Mouse (Mus musculus) stomach, embryonic 16.5 days (tissue): ENCODE results near the gene Csf3. TPM values are rescaled to one million over a fixed set of nuclear protein-coding genes. Genes with fewer than 3 reads are reported as not detected.
"Not testable (repeated sequence)": the region's sequence is repeated elsewhere in the genome, so short reads cannot be mapped to it uniquely, and the experiment has no call there.

Experiments used
- ATAC-seq: fragments of 200-750 bp; cut with Nextera tagmentation; 2 replicates; pipeline ENCODE4 v1.8.0; 2017; ENCODE audit warnings: moderate number of reproducible peaks, moderate TSS enrichment; ENCODE audit not compliant: insufficient read depth, low FRiP score
- H3K27ac ChIP-seq: fragments of 300-500 bp; sonication (generic); 2 replicates; pipeline ENCODE4 v1.5.1; 2014; ENCODE audit warnings: low read length
- H3K27me3 ChIP-seq: fragments of 300-500 bp; sonication (generic); 2 replicates; pipeline ENCODE4 v1.6.1; 2014; ENCODE audit warnings: low read length, control low read depth, mixed read lengths; ENCODE audit not compliant: control insufficient read depth, insufficient read depth
- H3K36me3 ChIP-seq: fragments of 300-500 bp; sonication (generic); 2 replicates; pipeline ENCODE4 v1.6.1; 2014; ENCODE audit warnings: low read length; ENCODE audit not compliant: control insufficient read depth, insufficient read depth
- H3K4me1 ChIP-seq: fragments of 300-500 bp; sonication (generic); 2 replicates; pipeline ENCODE4 v1.6.1; 2014; ENCODE audit warnings: low read length, control low read depth, mixed read lengths; ENCODE audit not compliant: control insufficient read depth, insufficient read depth
- H3K4me2 ChIP-seq: fragments of 300-500 bp; sonication (generic); 2 replicates; pipeline ENCODE4 v1.6.1; 2014; ENCODE audit warnings: low read depth, low read length, mixed read lengths
- H3K4me3 ChIP-seq: fragments of 300-500 bp; sonication (generic); replicated peaks from 2 replicates; pipeline ENCODE4 v1.5.1; 2014; ENCODE audit warnings: mild to moderate bottlenecking, low read length
- H3K9ac ChIP-seq: fragments of 300-500 bp; sonication (generic); 2 replicates; pipeline ENCODE4 v1.6.1; 2014; ENCODE audit warnings: low read length
- H3K9me3 ChIP-seq: fragments of 300-500 bp; sonication (generic); replicated peaks from 2 replicates; pipeline ENCODE4 v1.6.1; 2016; ENCODE audit warnings: low read length, control low read depth; ENCODE audit not compliant: control insufficient read depth
- WGBS: fragments of 180-500 bp; shearing (Covaris S2); extraction: QIAGEN DNeasy Blood & Tissue Kit; methylation state at CpG from one replicate; pipeline ENCODE4 v1.1.7; 2014; 5-methylcytosine and 5-hydroxymethylcytosine counted together
- polyA plus RNA-seq: library from polyadenylated mRNA; unstranded; fragments of >200 nt; fragmentation: Nextera tagmentation; extraction: Ambion mirVana; gene quantifications from 2 replicates; pipeline ENCODE4 v1.2.1, GENCODE M21; 2015

Gene Csf3
- polyA plus RNA-seq, 1 experiment from 2014 or later = not detected

- H3K9ac ChIP-seq = no peak overlapping the region
- no peaks in the 10 kb centered on the region for H3K9me3 ChIP-seq
- ATAC-seq = no peak
- 27% methylated on average over 7 of the region's 7 CpGs for WGBS
- no peak overlapping the region for H3K4me3 ChIP-seq
- H3K27ac ChIP-seq = no peak overlapping the region
- no peaks in the 10 kb centered on the region for H3K4me1 ChIP-seq
- H3K4me2 ChIP-seq = no peak overlapping the region
- no peaks in the 10 kb centered on the region for H3K27me3 ChIP-seq
- H3K36me3 ChIP-seq = no peaks in the 10 kb centered on the region
These were observed 25.2 kb upstream of the Csf3 start for GRCm38 (mm10) chr11:98675829-98676363.

GRCm38 (mm10) chr11:98680023-98680422 is 21.0 kb upstream of the Csf3 start:
- no peak overlapping the region for H3K27ac ChIP-seq
- no peaks in the 10 kb centered on the region for H3K27me3 ChIP-seq
- H3K4me2 ChIP-seq = no peak overlapping the region

DNA sequence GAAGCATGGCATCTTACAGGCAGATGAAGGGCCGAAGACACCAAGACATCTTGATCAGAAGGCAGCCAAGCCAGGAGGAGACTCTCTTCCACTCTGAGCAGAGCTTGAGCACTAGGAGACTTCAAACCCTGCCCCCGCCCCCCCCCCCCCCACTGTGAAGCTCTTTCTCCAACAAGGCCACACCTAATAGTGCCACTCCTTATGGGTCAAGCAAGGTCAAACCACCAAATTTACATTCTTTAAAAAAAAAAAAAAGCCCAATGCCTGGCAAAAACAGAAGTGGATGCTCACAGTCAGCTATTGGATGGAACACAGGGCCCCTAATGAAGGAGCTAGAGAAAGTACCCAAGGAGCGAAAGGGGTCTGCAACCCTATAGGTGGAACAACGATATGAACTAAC is 20.5 kb upstream of the Csf3 start:
- peaks cover 12% of the 10 kb centered on the region for H3K4me1 ChIP-seq
- not testable (repeated sequence) for H3K9ac ChIP-seq, H3K36me3 ChIP-seq, H3K4me3 ChIP-seq, H3K9me3 ChIP-seq, H3K27ac ChIP-seq, ATAC-seq, H3K4me2 ChIP-seq, H3K27me3 ChIP-seq
- 87% methylated on average over 4 of the region's 4 CpGs for WGBS

More at GRCm38 (mm10) chr11:98680023-98680422, 21.0 kb upstream of the Csf3 start:
- ATAC-seq = no peak
- H3K9ac ChIP-seq = no peak overlapping the region
- no peak overlapping the region for H3K4me3 ChIP-seq
- no peaks in the 10 kb centered on the region for H3K9me3 ChIP-seq
- H3K4me1 ChIP-seq = peaks cover 12% of the 10 kb centered on the region
- WGBS = 97% methylated on average over 1 of the region's 1 CpGs
- no peaks in the 10 kb centered on the region for H3K36me3 ChIP-seq

GRCm38 (mm10) chr11:98681186-98681585 is 19.9 kb upstream of the Csf3 start:
- no peak overlapping the region for H3K4me3 ChIP-seq
- H3K27me3 ChIP-seq = no peaks in the 10 kb centered on the region
- no peak for ATAC-seq
- H3K9me3 ChIP-seq = no peaks in the 10 kb centered on the region
- H3K9ac ChIP-seq = no peak overlapping the region
- H3K27ac ChIP-seq = no peak overlapping the region
- H3K36me3 ChIP-seq = peaks cover 4% of the 10 kb centered on the region; the same call in 1 of the 2 replicates
- WGBS = 73% methylated on average over 4 of the region's 4 CpGs
- H3K4me1 ChIP-seq = peaks cover 12% of the 10 kb centered on the region
- no peak overlapping the region for H3K4me2 ChIP-seq

DNA sequence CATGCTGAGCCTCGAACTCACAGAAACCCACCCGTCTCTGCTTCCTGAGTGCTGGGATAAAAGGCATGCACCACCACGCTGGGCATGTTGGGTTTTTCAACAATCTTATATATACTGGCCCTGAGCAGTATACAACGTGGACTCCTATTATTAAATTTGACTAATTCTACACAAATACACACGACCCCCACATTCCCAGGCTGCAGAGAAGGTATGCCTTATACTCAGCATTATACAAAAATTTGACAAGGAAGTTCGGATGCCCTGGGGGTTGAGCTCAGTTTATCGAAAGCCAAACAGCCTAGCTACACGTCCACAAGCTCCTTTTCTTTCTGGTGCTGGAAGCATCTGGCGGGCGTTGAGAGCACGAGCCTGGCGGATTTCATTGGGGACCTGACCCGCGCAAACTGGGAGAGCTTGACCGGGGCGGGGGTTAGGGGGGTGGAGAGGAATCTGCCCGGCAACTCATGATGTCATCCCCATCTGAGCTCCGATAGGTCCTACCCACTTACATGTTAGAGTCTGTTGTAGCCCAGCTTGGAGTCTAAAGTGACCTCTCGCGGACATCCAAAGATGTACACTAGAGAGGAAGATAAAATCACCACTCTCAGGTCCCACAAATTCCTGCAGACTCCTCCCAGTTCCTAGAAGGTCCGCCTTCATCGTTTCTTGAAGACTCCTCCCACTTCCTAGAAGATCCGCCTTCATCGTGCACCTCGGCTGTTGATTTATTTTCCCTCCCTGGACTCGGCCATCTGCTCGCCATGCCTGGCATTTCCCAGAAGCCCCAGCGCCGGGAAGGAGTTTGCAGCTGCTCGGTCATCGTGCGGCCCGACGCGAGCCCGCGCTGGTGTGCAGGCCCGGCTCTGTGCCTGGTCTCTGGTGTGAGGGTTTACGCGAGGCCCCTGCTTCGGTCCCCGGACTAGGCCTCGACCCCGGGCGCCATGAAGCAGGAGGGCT is 19.0 kb upstream of the Csf3 start, which contains the start of gene Psmd3:
Gene Psmd3, plus strand, starts transcription at position 769 of the 960 bp plus-strand sequence.
- WGBS = 4% methylated on average over 45 of the region's 45 CpGs
- H3K36me3 ChIP-seq = peaks cover 7% of the 10 kb centered on the region; the same call in 1 of the 2 replicates

DNA sequence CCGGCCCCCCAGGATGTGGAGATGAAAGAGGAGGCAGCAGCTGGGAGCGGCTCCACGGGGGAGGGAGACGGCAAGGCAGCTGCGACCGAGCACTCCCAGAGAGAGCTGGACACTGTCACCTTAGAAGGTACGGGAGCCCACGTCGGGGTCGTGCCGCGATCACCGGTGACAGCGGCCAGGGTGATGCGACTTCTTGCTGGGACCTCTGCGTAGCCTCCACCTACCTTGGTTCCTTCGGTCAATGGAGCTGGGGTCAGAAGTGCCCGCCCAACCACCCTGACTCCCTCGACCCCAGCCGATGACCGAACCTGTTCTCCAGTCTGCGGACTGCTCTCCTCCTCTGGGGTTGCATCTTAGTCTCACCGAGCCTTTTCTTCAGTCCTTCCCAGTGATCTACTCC is 18.3 kb upstream of the Csf3 start:
- Histone ChIP-seq H3K9ac (peak overlapping the region; percentile 97), H3K27me3 (no peaks in the 10 kb centered on the region), H3K9me3 (no peaks in the 10 kb centered on the region), H3K36me3 (peaks cover 15% of the 10 kb centered on the region), H3K4me3 (peak overlapping the region; percentile 96), H3K4me2 (peak overlapping the region; percentile 86), H3K27ac (peak overlapping the region; percentile 80), H3K4me1 (peaks cover 12% of the 10 kb centered on the region)
- ATAC-seq = no peak; the same call in 1 of the 2 replicates
- 1% methylated on average over 23 of the region's 23 CpGs for WGBS

More for the DNA sequence above, 19.0 kb upstream of the Csf3 start, which contains the start of gene Psmd3:
- H3K4me2 ChIP-seq = peak within 1 kb of the TSS; percentile 86
- H3K9me3 ChIP-seq = no peaks in the 10 kb centered on the region
- H3K4me3 ChIP-seq = peak within 1 kb of the TSS; percentile 96
- peaks cover 12% of the 10 kb centered on the region for H3K4me1 ChIP-seq
- H3K9ac ChIP-seq = peak within 1 kb of the TSS; percentile 97
- H3K27me3 ChIP-seq = no peaks in the 10 kb centered on the region
- ATAC-seq = peak; percentile 95
- H3K27ac ChIP-seq = peak within 1 kb of the TSS; percentile 85

DNA sequence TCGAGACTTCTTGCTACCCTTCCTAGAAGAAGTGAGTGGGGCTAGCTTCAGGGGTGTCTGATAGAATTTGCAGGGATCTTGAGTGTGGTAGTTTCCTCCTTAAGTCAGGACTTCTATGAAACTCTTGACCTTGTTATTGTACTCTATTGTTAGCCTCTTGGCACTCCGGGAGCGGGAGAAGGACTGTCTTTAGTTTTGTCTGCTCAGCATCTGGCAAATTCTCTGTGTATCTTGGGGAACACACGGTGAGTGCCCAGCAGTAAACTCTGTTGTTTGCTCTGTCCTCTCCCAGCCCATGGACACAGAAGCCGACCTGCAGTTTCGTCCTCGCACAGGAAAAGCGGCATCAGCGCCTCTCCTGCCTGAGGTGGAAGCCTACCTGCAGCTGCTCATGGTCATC is 15.4 kb upstream of the Csf3 start:
- Histone ChIP-seq H3K36me3 (peaks cover 26% of the 10 kb centered on the region), H3K27ac (no peak overlapping the region), H3K4me3 (no peak overlapping the region), H3K27me3 (no peaks in the 10 kb centered on the region), H3K9ac (no peak overlapping the region), H3K4me2 (no peak overlapping the region), H3K9me3 (no peaks in the 10 kb centered on the region), H3K4me1 (peaks cover 12% of the 10 kb centered on the region)
- no peak for ATAC-seq
- WGBS = 88% methylated on average over 9 of the region's 9 CpGs

GRCm38 (mm10) chr11:98686976-98687375 is 14.1 kb upstream of the Csf3 start:
- no peak for ATAC-seq
- 73% methylated on average over 4 of the region's 4 CpGs for WGBS
- H3K27ac ChIP-seq = no peak overlapping the region
- peaks cover 40% of the 10 kb centered on the region for H3K36me3 ChIP-seq
- no peak overlapping the region for H3K9ac ChIP-seq
- H3K9me3 ChIP-seq = no peaks in the 10 kb centered on the region
- no peaks in the 10 kb centered on the region for H3K27me3 ChIP-seq
- no peak overlapping the region for H3K4me2 ChIP-seq
- H3K4me3 ChIP-seq = no peak overlapping the region
- H3K4me1 ChIP-seq = peaks cover 9% of the 10 kb centered on the region

DNA sequence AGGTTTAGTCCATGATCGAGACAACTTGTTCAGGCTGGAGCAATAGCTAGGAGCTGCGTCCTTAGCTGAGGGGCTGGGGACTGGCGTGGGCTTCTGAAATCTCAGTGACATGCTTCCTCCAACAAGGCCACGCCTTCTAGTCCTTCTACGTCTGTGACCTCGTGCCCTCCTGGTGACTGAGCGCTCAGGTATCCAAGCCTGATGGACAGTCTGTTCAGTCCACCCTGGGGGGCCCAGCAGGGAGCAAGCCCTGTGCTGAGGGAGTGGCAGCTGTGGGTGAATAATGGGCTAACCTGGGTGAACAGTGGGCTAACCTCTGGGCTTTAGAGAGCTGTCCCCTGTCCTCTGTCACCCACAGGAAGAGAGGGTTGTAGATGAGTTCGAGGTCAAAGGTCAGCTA is 13.1 kb upstream of the Csf3 start:
- no peak overlapping the region for H3K9ac ChIP-seq
- 78% methylated on average over 8 of the region's 8 CpGs for WGBS
- H3K4me2 ChIP-seq = no peak overlapping the region
- no peaks in the 10 kb centered on the region for H3K9me3 ChIP-seq
- H3K4me3 ChIP-seq = no peak overlapping the region
- ATAC-seq = 0 out of 2 replicates have a peak, but pooled peaks have one; percentile 41
- peaks cover 46% of the 10 kb centered on the region for H3K36me3 ChIP-seq
- peaks cover 9% of the 10 kb centered on the region for H3K4me1 ChIP-seq
- H3K27ac ChIP-seq = no peak overlapping the region
- no peaks in the 10 kb centered on the region for H3K27me3 ChIP-seq
